Mouse (Mus musculus) limb, embryonic 11.5 days (tissue): ENCODE measurements around the gene Arl3. TPM values are rescaled to one million over a fixed set of nuclear protein-coding genes. Genes with fewer than 3 reads are reported as not detected.

Experiments
- ATAC-seq: fragments of 200-750 bp; cut with Nextera tagmentation; 2 replicates; pipeline ENCODE4 v1.8.0; 2017; ENCODE audit warnings: low read depth; ENCODE audit not compliant: insufficient number of reproducible peaks, low FRiP score, low TSS enrichment
- DNase-seq: peaks from one replicate; pipeline ENCODE4 v3.0.0-alpha.2; 2015; ENCODE audit warnings: low spot score
- H3K27ac ChIP-seq: fragments of 300-500 bp; sonication (generic); replicated peaks from 2 replicates; pipeline ENCODE4 v1.5.1; 2014; ENCODE audit warnings: low read depth, mild to moderate bottlenecking, low read length
- H3K27me3 ChIP-seq: fragments of 300-500 bp; sonication (generic); 2 replicates; pipeline ENCODE4 v1.6.1; 2014; ENCODE audit warnings: mild to moderate bottlenecking, low read length, mixed read lengths; ENCODE audit not compliant: control insufficient read depth, insufficient read depth
- H3K36me3 ChIP-seq: fragments of 300-500 bp; sonication (generic); 2 replicates; pipeline ENCODE4 v1.6.1; 2014; ENCODE audit warnings: mild to moderate bottlenecking, low read length, moderate library complexity, mixed read lengths; ENCODE audit not compliant: control insufficient read depth, insufficient read depth
- H3K4me1 ChIP-seq: fragments of 300-500 bp; sonication (generic); 2 replicates; pipeline ENCODE4 v1.6.1; 2014; ENCODE audit warnings: low read length, mixed read lengths; ENCODE audit not compliant: control insufficient read depth, insufficient read depth
- H3K4me2 ChIP-seq: fragments of 300-500 bp; sonication (generic); 2 replicates; pipeline ENCODE4 v1.6.1; 2014; ENCODE audit warnings: low read depth, mild to moderate bottlenecking, moderate library complexity; ENCODE audit not compliant: severe bottlenecking
- H3K4me3 ChIP-seq: fragments of 300-500 bp; sonication (generic); 2 replicates; pipeline ENCODE4 v1.5.1; 2014; ENCODE audit warnings: low read depth, low read length
- H3K9ac ChIP-seq: fragments of 300-500 bp; sonication (generic); 2 replicates; pipeline ENCODE4 v1.6.1; 2014; ENCODE audit warnings: mild to moderate bottlenecking, low read length
- H3K9me3 ChIP-seq: fragments of 300-500 bp; sonication (generic); 2 replicates; pipeline ENCODE4 v1.6.1; 2016; ENCODE audit warnings: low read length; ENCODE audit not compliant: control insufficient read depth
- WGBS: fragments of 180-500 bp; shearing (Covaris S2); extraction: QIAGEN DNeasy Blood & Tissue Kit; methylation state at CpG from one replicate; pipeline ENCODE4 v1.1.7; 2014; 5-methylcytosine and 5-hydroxymethylcytosine counted together
- polyA plus RNA-seq: library from polyadenylated mRNA; unstranded; fragments of >200 nt; fragmentation: Nextera tagmentation; extraction: Ambion mirVana; gene quantifications from 2 replicates; pipeline ENCODE4 v1.2.1, GENCODE M21; 2014

Gene Arl3
- polyA plus RNA-seq, 1 experiment from 2014 or later: 133 TPM

GRCm38 (mm10) chr19:46501401-46502068, 71.5 kb downstream of the Arl3 start, which contains the start of gene Trim8:
Gene Trim8, plus strand, starts transcription at chr19:46501702.
- Histone ChIP-seq H3K36me3 (no peaks in the 10 kb centered on the region), H3K9ac (peak within 1 kb of the TSS; percentile 93), H3K4me1 (peaks cover 25% of the 10 kb centered on the region), H3K4me2 (peak within 1 kb of the TSS; percentile 99), H3K27ac (peak within 1 kb of the TSS; percentile 98), H3K9me3 (no peaks in the 10 kb centered on the region), H3K4me3 (peak within 1 kb of the TSS; percentile 75), H3K27me3 (no peaks in the 10 kb centered on the region)
- ATAC-seq (0 out of 2 replicates have a peak, but pooled peaks have one; percentile 14), DNase-seq (peak; percentile 82)
- under 1% methylated on average over 46 of the region's 64 CpGs for WGBS

- peaks cover 22% of the 10 kb centered on the region for H3K4me1 ChIP-seq
- H3K4me3 ChIP-seq: peak overlapping the region; percentile 75
- DNase-seq (peak; percentile 79), ATAC-seq (0 out of 2 replicates have a peak, but pooled peaks have one; percentile 18)
- H3K27ac ChIP-seq: peak overlapping the region; percentile 98
- H3K4me2 ChIP-seq: peak overlapping the region; percentile 99
- H3K9me3 ChIP-seq: no peaks in the 10 kb centered on the region
- WGBS: under 1% methylated on average over 40 of the region's 50 CpGs
- peak overlapping the region; percentile 93 for H3K9ac ChIP-seq
- H3K27me3 ChIP-seq: no peaks in the 10 kb centered on the region
- no peaks in the 10 kb centered on the region for H3K36me3 ChIP-seq
Measured at GRCm38 (mm10) chr19:46500581-46501341, 72.2 kb downstream of the Arl3 start.

DNA sequence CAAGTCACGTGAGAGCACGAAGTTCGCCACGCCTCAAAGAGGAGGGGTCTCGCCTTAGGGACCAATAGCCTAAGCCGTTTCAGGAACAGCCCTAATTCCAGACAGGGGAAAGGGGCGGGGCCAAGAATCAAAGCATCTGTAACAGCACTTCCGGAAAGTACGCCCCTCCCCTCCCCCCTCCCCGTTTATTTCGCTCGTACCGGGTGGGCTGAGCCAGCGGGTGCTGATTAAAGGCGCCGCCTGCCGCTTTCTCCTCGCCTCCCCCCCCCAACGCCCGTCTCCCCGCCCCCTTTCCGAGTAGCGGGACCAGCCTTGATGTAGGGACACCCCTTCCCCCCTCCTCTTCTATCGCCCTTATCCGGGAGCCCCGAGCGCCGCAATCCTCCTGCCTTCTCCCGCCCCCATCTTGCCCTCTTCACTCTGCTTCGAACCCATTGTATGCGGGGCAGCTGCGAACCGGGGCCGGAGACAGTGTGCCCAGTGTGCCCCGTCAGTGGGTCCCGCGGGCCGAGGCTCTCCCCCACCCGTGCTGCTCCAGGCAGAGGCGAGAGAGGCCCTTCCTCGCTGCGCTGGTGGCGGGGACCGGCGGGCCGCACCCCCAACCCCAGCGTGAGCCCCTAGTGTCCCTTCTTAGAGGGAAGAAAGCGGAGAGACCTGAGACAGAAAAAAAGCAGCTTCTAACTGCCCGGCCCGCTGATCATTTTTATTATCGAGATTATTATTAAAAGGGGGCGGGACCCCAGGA, 73.0 kb downstream of the Arl3 start:
- peak; percentile 99 for DNase-seq
- ATAC-seq: peak; percentile 80

GRCm38 (mm10) chr19:46499539-46499835, 73.5 kb downstream of the Arl3 start:
- 5% methylated on average over 3 of the region's 3 CpGs for WGBS
- no peak for ATAC-seq
- no peak overlapping the region for H3K9ac ChIP-seq

More for the DNA sequence above, 73.0 kb downstream of the Arl3 start:
- Histone ChIP-seq H3K9me3 (no peaks in the 10 kb centered on the region), H3K9ac (peak overlapping the region; percentile 93), H3K4me2 (peak overlapping the region; percentile 99), H3K4me1 (peaks cover 18% of the 10 kb centered on the region), H3K36me3 (no peaks in the 10 kb centered on the region), H3K27ac (peak overlapping the region; percentile 98), H3K27me3 (no peaks in the 10 kb centered on the region), H3K4me3 (peak overlapping the region; percentile 75)
- under 1% methylated on average over 50 of the region's 52 CpGs for WGBS

GRCm38 (mm10) chr19:46497230-46497629, 75.8 kb downstream of the Arl3 start:
- no peaks in the 10 kb centered on the region; the same call in 1 of the 2 replicates for H3K9me3 ChIP-seq
- no peak overlapping the region for H3K4me2 ChIP-seq
- H3K27me3 ChIP-seq: no peaks in the 10 kb centered on the region
- no peak overlapping the region for H3K4me3 ChIP-seq
- 64% methylated on average over 2 of the region's 2 CpGs for WGBS
- no peaks in the 10 kb centered on the region for H3K36me3 ChIP-seq
- no peaks in the 10 kb centered on the region for H3K4me1 ChIP-seq
- DNase-seq (no peak), ATAC-seq (no peak)
- no peak overlapping the region for H3K27ac ChIP-seq
- H3K9ac ChIP-seq: no peak overlapping the region

More at GRCm38 (mm10) chr19:46499539-46499835, 73.5 kb downstream of the Arl3 start:
- Histone ChIP-seq H3K9me3 (no peaks in the 10 kb centered on the region), H3K27me3 (no peaks in the 10 kb centered on the region), H3K4me1 (peaks cover 13% of the 10 kb centered on the region), H3K27ac (peak overlapping the region; percentile 52; the same call in 1 of the 2 replicates), H3K4me2 (peak overlapping the region; percentile 41), H3K36me3 (no peaks in the 10 kb centered on the region), H3K4me3 (no peak overlapping the region)
- no peak for DNase-seq

- no peak overlapping the region for H3K4me2 ChIP-seq
- DNase-seq: no peak
- no peaks in the 10 kb centered on the region for H3K27me3 ChIP-seq
- H3K27ac ChIP-seq: no peak overlapping the region
- no peak overlapping the region for H3K9ac ChIP-seq
- no peak overlapping the region for H3K4me3 ChIP-seq
- H3K9me3 ChIP-seq: no peaks in the 10 kb centered on the region; the same call in 1 of the 2 replicates
- no peak for ATAC-seq
- H3K36me3 ChIP-seq: no peaks in the 10 kb centered on the region
- 84% methylated on average over 8 of the region's 8 CpGs for WGBS
- H3K4me1 ChIP-seq: peaks cover 6% of the 10 kb centered on the region
Measured at GRCm38 (mm10) chr19:46495136-46495535, 77.9 kb downstream of the Arl3 start.

GRCm38 (mm10) chr19:46490634-46491033, 82.4 kb downstream of the Arl3 start:
- no peak overlapping the region for H3K4me2 ChIP-seq
- H3K9me3 ChIP-seq: no peaks in the 10 kb centered on the region; the same call in 1 of the 2 replicates
- H3K27ac ChIP-seq: no peak overlapping the region
- DNase-seq: peak; percentile 65
- no peaks in the 10 kb centered on the region; the same call in 1 of the 2 replicates for H3K36me3 ChIP-seq
- ATAC-seq: no peak
- H3K27me3 ChIP-seq: no peaks in the 10 kb centered on the region
- H3K4me1 ChIP-seq: peaks cover 11% of the 10 kb centered on the region
- H3K4me3 ChIP-seq: no peak overlapping the region
- H3K9ac ChIP-seq: no peak overlapping the region
- 0% methylated on average over 2 of the region's 2 CpGs for WGBS

DNA sequence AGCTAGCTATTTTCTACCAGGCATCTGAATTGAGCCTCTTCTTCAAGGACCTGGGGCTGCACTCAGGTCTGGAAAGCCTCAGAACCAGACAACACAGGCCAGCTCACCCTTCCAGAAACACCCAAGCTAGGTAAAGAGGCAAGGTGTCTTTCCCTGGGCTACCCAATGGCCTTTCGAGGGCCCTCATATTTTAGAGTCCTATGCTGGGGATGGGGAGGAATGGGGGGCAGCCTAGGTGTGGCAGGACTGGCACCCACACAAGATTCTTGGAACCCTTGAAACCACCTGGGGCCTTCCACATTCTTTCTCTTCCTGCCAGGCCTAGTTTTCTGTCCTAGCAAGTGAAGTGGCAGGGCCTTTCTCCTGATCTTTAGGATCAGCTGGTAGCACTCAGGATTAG, 83.5 kb downstream of the Arl3 start:
- ATAC-seq (no peak), DNase-seq (no peak)
- Histone ChIP-seq H3K4me1 (peaks cover 11% of the 10 kb centered on the region), H3K27ac (no peak overlapping the region), H3K9ac (no peak overlapping the region), H3K4me3 (no peak overlapping the region), H3K9me3 (no peaks in the 10 kb centered on the region; the same call in 1 of the 2 replicates), H3K27me3 (no peaks in the 10 kb centered on the region), H3K4me2 (no peak overlapping the region), H3K36me3 (no peaks in the 10 kb centered on the region; the same call in 1 of the 2 replicates)
- WGBS: 100% methylated on average over 1 of the region's 1 CpGs
